Mouse (Mus musculus): ENCODE data around the gene Cds2.

DNA sequence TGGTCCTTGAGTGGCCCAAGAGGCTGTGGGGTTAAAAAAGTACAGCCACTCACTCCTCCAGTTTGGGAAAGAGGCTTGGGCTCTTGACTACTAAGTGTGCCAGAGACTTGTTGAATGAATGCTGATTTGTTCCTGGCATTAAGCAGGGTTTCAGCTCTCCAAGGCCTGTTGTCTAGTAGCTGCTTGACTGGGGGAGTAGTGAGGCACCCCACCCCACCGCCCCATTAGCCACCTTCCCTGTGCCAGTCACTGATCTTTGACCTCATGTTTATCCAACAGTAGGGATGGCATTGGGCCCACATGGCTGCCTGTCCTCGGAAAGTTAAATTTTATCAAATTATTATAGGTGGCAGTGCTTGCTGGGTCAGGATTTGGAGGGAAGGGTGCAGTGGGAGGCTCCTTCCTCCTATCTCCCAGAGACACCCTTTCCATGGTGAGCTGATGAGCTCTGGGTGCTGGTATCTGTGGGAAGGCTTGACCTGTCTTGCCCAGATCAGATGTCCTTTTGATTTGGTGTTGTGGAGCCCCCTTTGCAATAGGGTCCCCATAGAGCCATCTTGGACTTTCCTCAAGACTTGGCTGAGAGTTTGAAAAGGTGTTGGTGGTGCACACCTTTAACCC lies 7.5 kb downstream of the Cds2 start:
- TF ChIP-seq POLR2A (IDR thresholded peaks at IDR 0.05; ENCODE audit: insufficient read depth, low read depth, low read length) (no peak), CTCF (IDR thresholded peaks at IDR 0.05) (no peak)
